Mouse (Mus musculus) CH12.LX (cell line): ENCODE data around the gene Rps6ka1. TPM values are rescaled to one million over a fixed set of nuclear protein-coding genes. Genes with fewer than 3 reads are reported as not detected.

ENCODE experiments used
- DNase-seq: peaks from one replicate; pipeline ENCODE4 v3.0.0-alpha.2; 2013; ENCODE audit errors: extremely low read depth
- H3K27ac ChIP-seq: 2 replicates; pipeline ENCODE4 v1.5.1; 2012; ENCODE audit warnings: low read depth, mild to moderate bottlenecking, control low read depth, moderate library complexity; ENCODE audit not compliant: insufficient read depth
- H3K27me3 ChIP-seq: replicated peaks from 2 replicates; pipeline ENCODE3; 2012; ENCODE audit warnings: inconsistent platforms
- H3K36me3 ChIP-seq, 2 experiments: replicated peaks in 1 of 2; 2 replicates each; pipeline versions ENCODE3 to v1.6.1; 2012; ENCODE audit warnings: inconsistent platforms in 1 of 2, low read length in 1 of 2, mild to moderate bottlenecking in 1 of 2, mixed read lengths in 1 of 2, moderate library complexity in 1 of 2; ENCODE audit not compliant: control insufficient read depth in 1 of 2, insufficient read depth in 1 of 2
- H3K4me1 ChIP-seq, 2 experiments: 2 replicates each; pipeline ENCODE4 v1.6.1; 2012; ENCODE audit warnings: inconsistent platforms in 1 of 2, moderate library complexity in 1 of 2; ENCODE audit not compliant: insufficient read depth in 2 of 2, control insufficient read depth in 1 of 2
- H3K4me2 ChIP-seq: 2 replicates; pipeline ENCODE4 v1.6.1; 2012; ENCODE audit warnings: low read depth, mild to moderate bottlenecking, control low read depth; ENCODE audit not compliant: poor library complexity, insufficient read depth, severe bottlenecking
- H3K4me3 ChIP-seq, 3 experiments: fragments of 150-350 bp in 1 of 3; sonication (generic) in 1 of 3; replicated peaks in 1 of 3; 2 replicates each; pipeline versions ENCODE3 to v1.5.1; 2011 to 2012; ENCODE audit warnings: low read depth in 2 of 3, low read length in 2 of 3, mild to moderate bottlenecking in 2 of 3, moderate library complexity in 2 of 3, control low read depth in 1 of 3, improper control_type of control experiment in 1 of 3, inconsistent platforms in 1 of 3, mixed read lengths in 1 of 3; ENCODE audit not compliant: poor library complexity in 1 of 3
- H3K79me2 ChIP-seq: replicated peaks from 2 replicates; pipeline ENCODE4 v1.6.1; 2012; ENCODE audit warnings: mild to moderate bottlenecking, moderate library complexity; ENCODE audit not compliant: control insufficient read depth, poor library complexity, insufficient read depth, severe bottlenecking; ENCODE audit errors: extremely low read depth
- H3K9ac ChIP-seq: 2 replicates; pipeline ENCODE4 v1.6.1; 2012; ENCODE audit warnings: low read depth, mild to moderate bottlenecking, control low read depth, moderate library complexity; ENCODE audit not compliant: insufficient read depth
- H3K9me3 ChIP-seq: replicated peaks from 2 replicates; pipeline ENCODE3; 2012; ENCODE audit warnings: low read length, inconsistent platforms, mixed read lengths
- BHLHE40 ChIP-seq: IDR thresholded peaks from 2 replicates; pipeline ENCODE4 v1.6.1; 2011; ENCODE audit warnings: mild to moderate bottlenecking, low read depth, low read length, improper control_type of control experiment
- CTCF ChIP-seq, 2 experiments: IDR thresholded peaks in 1 of 2; conservative IDR thresholded peaks in 1 of 2; 2 replicates each; pipeline ENCODE4 v1.5.1; 2011 to 2012; ENCODE audit warnings: low read depth in 2 of 2, low read length in 2 of 2, improper control_type of control experiment in 1 of 2, inconsistent platforms in 1 of 2, mild to moderate bottlenecking in 1 of 2, moderate library complexity in 1 of 2
- E2F4 ChIP-seq: IDR thresholded peaks from 2 replicates; pipeline ENCODE4 v1.6.1; 2011; ENCODE audit warnings: low read depth, low read length, improper control_type of control experiment; ENCODE audit not compliant: insufficient replicate concordance
- JUND ChIP-seq: conservative IDR thresholded peaks from 2 replicates; pipeline ENCODE4 v1.6.1; 2011; ENCODE audit warnings: low read depth, low read length, improper control_type of control experiment
- MAX ChIP-seq: IDR thresholded peaks from 2 replicates; pipeline ENCODE4 v1.6.1; 2011; ENCODE audit warnings: low read length, improper control_type of control experiment
- MAZ ChIP-seq: IDR thresholded peaks from 2 replicates; pipeline ENCODE4 v1.6.1; 2012; ENCODE audit warnings: low read depth, mild to moderate bottlenecking, inconsistent platforms, low read length, improper control_type of control experiment, moderate library complexity
- MEF2A ChIP-seq: IDR thresholded peaks from 2 replicates; pipeline ENCODE4 v1.6.1; 2014; ENCODE audit warnings: low read depth, mild to moderate bottlenecking, inconsistent platforms, low read length, improper control_type of control experiment, borderline replicate concordance
- MXI1 ChIP-seq: IDR thresholded peaks from 2 replicates; pipeline ENCODE4 v1.6.1; 2011; ENCODE audit warnings: mild to moderate bottlenecking, low read depth, low read length, improper control_type of control experiment
- NRF1 ChIP-seq: IDR thresholded peaks from 2 replicates; pipeline ENCODE4 v1.6.1; 2014; ENCODE audit warnings: low read depth, mild to moderate bottlenecking, inconsistent platforms, low read length, improper control_type of control experiment, moderate library complexity
- POLR2A ChIP-seq: IDR thresholded peaks from 2 replicates; pipeline ENCODE4 v1.6.1; 2011; ENCODE audit warnings: low read depth, mild to moderate bottlenecking, improper control_type of control experiment, low read length
- RAD21 ChIP-seq: IDR thresholded peaks from 2 replicates; pipeline ENCODE4 v1.6.1; 2011; ENCODE audit warnings: low read depth, mild to moderate bottlenecking, low read length, improper control_type of control experiment, moderate library complexity
- SIN3A ChIP-seq: IDR thresholded peaks from 2 replicates; pipeline ENCODE4 v1.6.1; 2012; ENCODE audit warnings: low read length, improper control_type of control experiment, inconsistent platforms
- SMC3 ChIP-seq: IDR thresholded peaks from 2 replicates; pipeline ENCODE4 v1.6.1; 2011; ENCODE audit warnings: low read depth, low read length, improper control_type of control experiment
- TCF12 ChIP-seq: IDR thresholded peaks from 2 replicates; pipeline ENCODE4 v1.6.1; 2014; ENCODE audit warnings: low read depth, mild to moderate bottlenecking, inconsistent platforms, low read length, improper control_type of control experiment
- UBTF ChIP-seq: IDR thresholded peaks from 2 replicates; pipeline ENCODE4 v1.6.1; 2012; ENCODE audit warnings: low read depth, mild to moderate bottlenecking, inconsistent platforms, low read length, improper control_type of control experiment, moderate library complexity
- USF2 ChIP-seq: conservative IDR thresholded peaks from 2 replicates; pipeline ENCODE4 v1.6.1; 2011; ENCODE audit warnings: low read depth, low read length, improper control_type of control experiment
- ZC3H11A ChIP-seq: IDR thresholded peaks from 2 replicates; pipeline ENCODE4 v1.6.1; 2012; ENCODE audit warnings: low read depth, mild to moderate bottlenecking, inconsistent platforms, low read length, improper control_type of control experiment
- ZMIZ1 ChIP-seq: IDR thresholded peaks from 2 replicates; pipeline ENCODE4 v1.6.1; 2012; ENCODE audit warnings: low read depth, mild to moderate bottlenecking, inconsistent platforms, low read length, improper control_type of control experiment
- ZNF384 ChIP-seq: IDR thresholded peaks from 2 replicates; pipeline ENCODE4 v1.6.1; 2012; ENCODE audit warnings: low read depth, low read length, improper control_type of control experiment, inconsistent platforms
- dilution Hi-C: fragments of 300-500 bp; cut with MboI; formaldehyde crosslinking; loops from 2 replicates; pipeline ENCODE4 v1.14.3; 2020; ENCODE audit warnings: low sequenced_read_pairs; ENCODE audit not compliant: extremely low pct_unique_long_range_greater_than_20kb, extremely low pct_ligation_motif_present
- in situ Hi-C: fragments of 300-500 bp; cut with MboI; formaldehyde crosslinking; loops from 3 replicates; pipeline ENCODE4 v1.14.3; 2019; ENCODE audit warnings: low sequenced_read_pairs, low pct_ligation_motif_present, low pct_unique_long_range_greater_than_20kb, mixed read lengths
- polyA plus RNA-seq: library from polyadenylated mRNA; unstranded; fragments of >175 nt; gene quantifications from 2 replicates; pipeline ENCODE4 v1.2.1, GENCODE M21; 2012; ENCODE audit warnings: low read depth; ENCODE audit not compliant: insufficient read length
- total RNA-seq, 2 experiments: library from RNA; depleted of rRNA; stranded (reverse); fragments of 300-350 nt in 1 of 2; fragments of >200 nt in 1 of 2; gene quantifications; 2 replicates each; pipeline ENCODE4 v1.2.3; 2012 to 2014

The Rps6ka1 gene
- total and polyA plus RNA-seq, 3 experiments, result 72.5 to 130 (median 123) TPM

DNA sequence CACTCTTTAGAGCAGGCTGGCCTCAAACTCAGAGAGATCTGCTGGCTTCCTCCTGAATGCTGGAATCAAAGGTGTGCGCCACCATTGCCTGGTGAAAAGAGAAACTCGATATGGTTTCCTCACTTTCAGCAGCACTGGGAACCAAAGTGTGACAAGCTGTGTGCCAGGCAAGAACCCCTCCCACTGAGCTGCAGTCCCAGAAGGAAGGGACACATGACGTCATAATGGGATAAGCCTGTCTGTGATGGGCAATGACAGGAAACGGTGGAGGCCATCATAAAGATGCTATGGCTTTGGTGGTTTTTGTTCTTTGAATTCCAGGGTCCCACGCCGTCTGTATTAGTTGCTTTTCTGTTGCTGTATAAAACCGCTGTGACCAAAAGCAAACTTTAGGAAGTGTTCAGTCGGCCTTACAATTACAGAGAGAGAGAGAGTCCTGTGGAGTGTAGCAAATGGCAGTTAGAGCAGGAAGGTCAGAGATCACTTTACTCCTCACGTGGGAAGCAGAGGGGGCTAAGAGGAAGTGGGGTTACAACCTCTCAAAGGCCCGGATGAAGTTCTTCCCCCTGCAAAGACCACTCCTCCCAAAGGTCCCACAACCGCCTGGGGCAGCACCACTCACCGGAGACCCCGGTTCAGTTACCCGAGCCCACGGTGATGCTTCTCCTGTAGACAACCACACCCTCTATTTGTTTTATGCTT, 41.1 kb upstream of the Rps6ka1 start:
- DNase-seq, result no peak
- H3K27me3 ChIP-seq, result no peaks in the 10 kb centered on the region
- H3K36me3 ChIP-seq, result no peaks in the 10 kb centered on the region
- H3K9me3 ChIP-seq, result no peaks in the 10 kb centered on the region
- H3K27ac ChIP-seq, result no peak overlapping the region
- H3K4me2 ChIP-seq, result no peak overlapping the region
- TF ChIP-seq SMC3, result no peak
- no peak for TF ChIP-seq MEF2A
- no peak for TF ChIP-seq USF2
- TF ChIP-seq CTCF (conservative IDR thresholded peaks at IDR 0.05 in 1 of 2, IDR thresholded peaks at IDR 0.05 in 1 of 2; ENCODE audit: low read depth in 2 of 2, low read length in 2 of 2), result no peak
- no peak for TF ChIP-seq MAX
- TF ChIP-seq SIN3A, result no peak
- no peak for TF ChIP-seq BHLHE40
- TF ChIP-seq NRF1, result no peak
- no peak for TF ChIP-seq ZMIZ1
- no peak for TF ChIP-seq ZC3H11A
- TF ChIP-seq MXI1, result no peak
- TF ChIP-seq RAD21, result no peak
- no peak for TF ChIP-seq TCF12
- TF ChIP-seq ZNF384, result no peak
- no peak for TF ChIP-seq JUND
- no peak for TF ChIP-seq UBTF
- TF ChIP-seq POLR2A, result no peak
- no peak for TF ChIP-seq E2F4
- in situ Hi-C loops (no loop called here), dilution Hi-C loops (no loop called here)
- H3K4me3 ChIP-seq, result no peak overlapping the region
- H3K4me1 ChIP-seq, result peaks cover 2 to 15% of the 10 kb centered on the region in 2 experiments; a peak in 2 of 4 replicates
- H3K9ac ChIP-seq, result no peak overlapping the region
- no peaks in the 10 kb centered on the region for H3K79me2 ChIP-seq

DNA sequence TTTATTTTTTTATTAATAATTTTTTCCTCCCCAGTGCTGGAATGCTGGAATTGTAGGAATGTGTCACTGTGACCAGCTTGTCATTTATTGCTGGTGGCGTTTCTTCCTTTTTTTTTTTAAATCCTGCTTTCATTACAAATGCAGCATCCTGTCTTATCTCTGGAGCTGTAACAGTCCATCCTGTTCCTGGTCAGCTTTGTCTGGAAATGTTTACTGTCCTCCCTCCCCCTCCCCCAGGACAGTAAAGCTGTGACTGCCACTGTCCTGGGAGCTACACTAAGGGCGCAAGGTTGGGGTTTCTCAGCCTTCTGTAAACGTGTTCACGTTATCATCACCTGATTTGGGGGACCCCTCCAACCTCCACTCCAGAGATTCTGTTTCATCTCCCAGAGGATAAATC, 37.6 kb upstream of the Rps6ka1 start:
- Histone ChIP-seq H3K4me2 (no peak overlapping the region), H3K79me2 (no peaks in the 10 kb centered on the region), H3K4me1 (peaks cover 2 to 12% of the 10 kb centered on the region in 2 experiments; a peak in 2 of 4 replicates), H3K27ac (no peak overlapping the region), H3K36me3 (no peaks in the 10 kb centered on the region), H3K9ac (no peak overlapping the region), H3K9me3 (no peaks in the 10 kb centered on the region), H3K4me3 (no peak overlapping the region), H3K27me3 (no peaks in the 10 kb centered on the region)
- dilution Hi-C loops (no loop called here), in situ Hi-C loops (no loop called here)
- TF ChIP-seq MAZ (no peak), E2F4 (no peak)
- no peak for DNase-seq
